Mouse (Mus musculus): Measurements from ENCODE around the gene Tanc1.

The Tanc1 gene

GRCm38 (mm10) chr2:59721119-59721518 lies 109.3 kb downstream of the Tanc1 start:
- no peak for DNase-seq

GRCm38 (mm10) chr2:59721758-59722157 lies 109.9 kb downstream of the Tanc1 start:
- peak; percentile 44 for DNase-seq

- DNase-seq, result no peak
These were observed 111.5 kb downstream of the Tanc1 start for GRCm38 (mm10) chr2:59723311-59723710.

DNA sequence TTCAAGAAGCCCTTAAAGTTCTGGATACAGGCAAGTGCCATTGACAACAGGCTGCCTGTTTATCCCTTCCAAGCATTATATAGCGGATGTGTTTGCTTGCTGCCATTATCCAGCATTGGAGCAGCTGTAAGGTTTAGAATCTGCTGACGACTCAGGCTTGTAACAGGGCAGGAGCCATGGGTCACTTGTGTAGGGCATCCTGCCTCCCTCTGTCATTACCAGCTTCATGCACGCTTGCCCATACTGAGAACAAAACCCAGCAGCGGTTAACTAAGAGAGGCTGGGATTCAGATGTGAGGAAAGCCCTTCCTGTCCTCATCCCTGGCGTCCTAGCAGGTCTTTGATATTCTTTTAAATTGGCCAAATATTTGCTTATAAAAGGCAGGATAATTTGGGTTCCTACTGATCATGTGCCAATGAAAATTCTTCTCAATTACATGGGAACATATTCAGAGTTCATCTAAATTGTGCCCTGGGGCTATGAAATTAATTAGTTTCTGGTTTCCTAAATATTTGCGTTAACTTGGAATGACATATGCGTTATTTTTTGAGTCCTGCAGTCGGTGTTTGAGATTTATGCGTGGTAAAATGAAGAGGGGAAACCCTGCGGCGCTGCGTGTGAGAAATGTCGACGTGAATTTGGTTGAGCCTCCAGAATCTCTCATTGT lies 113.8 kb downstream of the Tanc1 start:
- DNase-seq, result no peak

GRCm38 (mm10) chr2:59731831-59732230 lies 120.0 kb downstream of the Tanc1 start:
- no peak for DNase-seq

DNA sequence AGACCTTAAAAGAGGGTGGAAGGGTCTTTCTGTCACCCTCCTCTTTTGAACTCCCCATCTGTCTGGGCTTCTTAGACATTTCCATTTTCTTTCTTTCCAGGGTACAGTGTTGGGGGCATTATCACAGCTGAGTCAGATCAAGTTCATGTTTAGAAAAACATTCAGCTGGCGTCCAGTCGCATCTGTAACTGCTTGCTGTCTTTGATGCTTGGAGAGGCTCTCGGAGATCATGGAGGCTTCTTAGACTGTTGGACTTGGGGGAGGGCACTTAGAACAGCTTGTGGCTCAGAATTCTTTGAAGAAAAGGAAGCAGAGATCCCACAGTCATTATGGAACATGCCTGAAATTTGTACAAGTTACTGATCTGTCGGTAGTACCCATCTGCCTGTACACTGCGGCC lies 121.6 kb downstream of the Tanc1 start:
- no peak for DNase-seq

DNA sequence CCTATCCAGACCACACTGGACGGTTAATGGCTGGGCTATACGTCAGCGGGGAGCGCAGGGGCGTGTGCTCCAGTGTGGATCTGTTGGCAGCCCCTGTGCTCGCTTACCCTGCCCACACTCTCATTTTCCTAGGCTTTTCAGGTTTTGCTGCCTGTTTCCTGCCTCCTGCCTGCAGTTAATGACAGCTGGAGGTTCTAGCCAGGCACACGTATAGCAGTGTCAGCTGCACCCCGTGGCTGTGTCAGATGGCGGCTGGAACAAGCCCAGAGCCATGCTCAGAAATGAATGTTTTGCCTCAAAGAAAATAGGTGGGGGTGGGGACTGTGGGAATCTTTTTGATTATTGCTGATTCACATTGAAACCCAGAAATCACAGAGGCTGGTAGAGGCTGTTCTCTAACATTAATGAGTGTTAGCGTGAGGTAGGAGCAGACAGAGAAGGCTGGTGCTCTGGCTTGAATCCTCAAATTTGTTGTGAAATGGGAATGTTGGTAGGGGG lies 124.6 kb downstream of the Tanc1 start:
- DNase-seq, result no peak

DNA sequence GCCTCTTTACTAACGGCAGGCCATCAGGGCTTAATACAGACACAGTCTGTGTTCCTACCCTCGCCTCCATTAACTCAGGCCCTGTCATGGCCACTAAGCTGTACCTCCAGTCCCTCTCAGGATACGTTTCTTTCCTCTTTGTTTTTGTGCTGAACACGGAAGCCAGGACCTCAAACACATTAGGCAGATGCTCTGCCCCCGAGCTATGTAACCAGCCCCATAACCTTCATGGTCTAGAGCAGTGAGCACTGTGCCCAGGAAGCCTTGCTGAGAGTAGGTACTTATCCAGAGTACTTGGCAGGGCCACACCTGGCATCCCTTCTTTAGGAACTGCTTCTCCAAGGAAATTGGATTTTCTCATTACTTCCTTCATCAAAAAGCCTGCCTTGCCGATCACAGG lies 125.5 kb downstream of the Tanc1 start:
- no peak for DNase-seq

DNA sequence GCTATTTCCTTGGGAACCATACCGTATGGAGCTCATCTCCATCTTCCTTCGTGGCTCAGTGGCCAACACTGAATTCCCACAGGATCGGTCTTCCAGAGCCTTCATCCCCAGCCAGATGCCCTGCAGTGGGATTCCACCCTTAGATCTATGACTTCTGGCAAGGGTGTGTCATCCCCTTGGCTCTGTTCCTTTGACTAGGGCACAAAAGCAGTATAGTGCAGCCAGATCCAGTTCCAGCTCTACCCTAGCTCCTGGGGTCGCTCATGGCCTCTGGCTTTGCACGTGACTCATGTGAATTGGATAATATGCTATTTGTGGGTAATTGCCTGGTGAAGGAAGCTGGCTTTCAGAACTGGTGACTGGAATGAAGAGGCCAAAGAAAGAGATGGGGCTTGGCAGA lies 126.5 kb downstream of the Tanc1 start:
- DNase-seq, result no peak

- DNase-seq, result no peak
These were observed 127.2 kb downstream of the Tanc1 start for GRCm38 (mm10) chr2:59739036-59739435.

DNA sequence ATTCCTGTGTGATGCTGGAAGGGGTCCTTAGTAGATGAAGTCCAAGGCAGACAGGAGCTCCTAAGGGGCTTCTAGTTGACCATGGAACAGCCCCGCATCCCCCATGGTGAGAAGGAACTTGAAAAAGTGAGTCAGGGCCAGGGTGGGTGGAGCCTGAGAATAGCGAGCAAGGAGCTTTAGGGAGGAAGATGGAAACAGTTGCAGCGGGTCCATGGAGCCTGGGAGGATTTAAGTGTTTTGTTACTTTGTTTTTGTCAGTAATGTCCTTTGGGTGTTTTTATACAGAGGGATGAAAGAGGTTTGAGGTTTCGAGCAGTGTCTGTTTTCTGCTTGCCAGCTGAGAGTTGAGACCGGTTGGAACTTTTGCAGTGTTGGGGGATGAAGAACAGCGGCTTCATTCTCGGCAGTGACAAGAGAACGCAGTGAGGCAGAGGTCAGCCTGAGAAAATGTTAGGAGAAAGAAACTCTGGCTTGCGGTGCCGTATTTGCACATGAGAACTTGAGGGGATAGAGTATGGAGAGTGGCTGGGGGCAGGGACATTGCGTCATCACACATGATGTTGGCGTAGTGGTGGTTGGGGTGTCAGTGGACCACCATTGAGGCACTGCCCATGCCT lies 130.8 kb downstream of the Tanc1 start:
- DNase-seq, result no peak

- peak; percentile 65 for DNase-seq
These were observed 133.6 kb downstream of the Tanc1 start for GRCm38 (mm10) chr2:59745428-59745827.

DNA sequence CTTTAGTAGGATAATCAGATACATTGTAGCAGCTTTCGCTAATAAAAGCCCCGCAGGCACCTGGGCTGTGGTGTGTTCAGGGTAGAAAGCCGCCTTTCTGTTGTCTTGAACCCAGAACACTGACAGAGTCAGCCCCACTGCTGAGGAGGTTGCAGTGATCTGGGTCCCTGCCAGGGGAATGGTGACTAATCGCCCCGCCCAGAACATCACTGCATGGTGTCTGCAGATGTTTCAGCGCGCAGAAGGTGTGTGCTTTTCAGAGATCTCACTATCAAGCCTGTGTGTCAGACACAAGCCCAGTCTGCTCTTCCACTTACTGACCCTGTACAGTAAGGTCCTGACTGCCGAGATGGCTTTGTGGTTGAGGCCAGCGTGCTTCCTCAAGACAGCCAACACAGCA lies 134.2 kb downstream of the Tanc1 start:
- no peak for DNase-seq

GRCm38 (mm10) chr2:59747757-59748156 lies 135.9 kb downstream of the Tanc1 start:
- DNase-seq, result no peak

- no peak for DNase-seq
These were observed 137.5 kb downstream of the Tanc1 start for GRCm38 (mm10) chr2:59749371-59749770.

DNA sequence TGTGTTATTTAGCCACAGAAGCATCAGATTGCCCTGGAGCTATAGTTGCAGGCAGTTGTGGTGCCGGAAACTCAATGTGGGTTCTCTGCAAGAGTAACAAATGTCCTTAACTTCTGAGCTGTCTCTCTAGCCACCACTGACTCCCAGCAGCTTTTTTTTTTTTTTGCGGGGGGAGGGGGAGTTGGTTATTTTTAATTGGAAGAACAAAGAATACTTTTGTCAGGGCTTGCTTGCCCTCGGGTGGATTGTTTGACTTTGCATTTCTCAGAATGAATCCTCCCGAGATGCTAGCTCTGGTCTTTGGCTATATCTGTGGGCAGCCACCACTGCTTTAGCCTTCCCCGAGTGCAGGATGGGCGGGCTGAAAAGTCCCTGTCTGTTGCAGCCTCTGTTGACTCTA lies 139.3 kb downstream of the Tanc1 start:
- no peak for DNase-seq

DNA sequence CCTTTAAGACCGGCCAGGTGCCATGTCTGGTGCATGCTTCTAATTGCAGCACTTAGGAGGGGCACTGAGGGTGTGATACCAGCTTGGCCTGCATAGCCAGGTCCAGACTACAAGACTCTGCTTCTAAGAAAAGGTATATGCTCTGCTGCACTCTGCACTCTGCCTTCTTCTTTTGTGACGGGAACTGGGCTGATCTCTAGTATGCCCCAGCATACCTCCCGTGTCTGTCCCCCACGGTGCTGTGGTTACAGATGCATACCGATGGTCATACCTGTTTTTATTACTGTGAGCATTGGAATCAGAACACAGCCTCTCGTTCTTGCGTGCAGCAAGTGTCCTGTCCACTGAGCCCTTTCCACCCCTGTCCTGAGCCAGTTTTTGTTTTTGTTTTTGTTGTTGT lies 140.3 kb downstream of the Tanc1 start:
- no peak for DNase-seq

DNA sequence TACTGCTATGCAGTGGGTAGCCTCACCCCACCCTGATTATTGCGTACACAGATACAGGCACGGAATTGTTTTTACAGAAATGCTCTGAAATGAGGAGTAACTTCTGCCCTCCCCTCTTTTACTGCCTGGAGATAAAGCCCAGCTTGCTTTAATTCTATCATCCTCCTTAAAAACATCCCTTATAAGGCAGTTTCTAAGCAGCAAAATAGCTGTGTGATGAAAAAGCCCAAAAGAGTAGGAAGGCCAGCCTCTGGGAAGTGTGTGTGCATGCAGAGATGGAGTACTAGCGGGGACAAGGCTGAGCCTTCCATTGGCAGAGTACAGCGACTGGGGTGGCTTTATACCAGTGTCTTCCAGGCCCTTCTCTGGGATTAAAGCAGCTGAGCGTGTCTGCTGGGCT lies 140.9 kb downstream of the Tanc1 start:
- DNase-seq, result no peak

GRCm38 (mm10) chr2:59756137-59756753 lies 144.4 kb downstream of the Tanc1 start:
- DNase-seq, result no peak

DNA sequence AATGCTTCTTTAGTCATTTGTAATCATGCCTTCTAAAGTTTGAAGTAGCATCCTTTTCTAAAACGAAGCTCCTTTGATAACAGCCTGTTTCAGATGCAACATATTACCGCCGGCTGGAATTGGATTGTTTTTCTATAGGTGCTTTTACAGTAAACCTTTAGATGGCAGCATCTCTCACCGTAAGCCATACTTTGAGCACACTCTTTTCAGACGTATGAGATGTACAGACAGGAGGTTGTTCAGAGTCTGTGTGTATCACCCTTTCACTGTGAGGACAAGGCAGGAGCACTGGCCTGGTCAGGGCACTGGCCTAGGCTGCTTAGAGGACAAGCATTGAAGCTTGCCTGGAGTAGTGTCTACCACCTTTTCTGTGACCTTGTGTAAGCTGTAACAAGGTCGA lies 145.2 kb downstream of the Tanc1 start:
- DNase-seq, result no peak

GRCm38 (mm10) chr2:59758139-59758918 lies 146.5 kb downstream of the Tanc1 start:
- DNase-seq, result no peak

DNA sequence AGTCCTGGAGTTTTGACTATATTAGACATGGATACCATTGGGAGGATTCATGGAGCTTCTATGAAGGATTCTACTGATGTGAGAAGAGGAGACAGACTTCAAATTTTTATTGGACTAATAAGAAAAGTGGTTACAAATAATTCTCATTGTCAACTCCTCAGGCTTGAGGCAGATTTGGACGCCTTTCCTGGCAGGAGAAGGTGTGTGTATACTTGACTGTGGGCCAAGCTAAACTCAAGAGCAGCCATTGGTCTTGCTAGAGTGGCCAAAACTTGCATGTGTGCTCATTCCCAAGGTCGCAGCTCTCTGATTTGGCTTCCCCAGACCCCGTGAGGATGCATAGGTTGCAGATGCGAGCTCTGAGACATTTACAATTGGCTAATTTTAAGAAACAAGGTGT lies 148.9 kb downstream of the Tanc1 start:
- DNase-seq, result no peak

DNA sequence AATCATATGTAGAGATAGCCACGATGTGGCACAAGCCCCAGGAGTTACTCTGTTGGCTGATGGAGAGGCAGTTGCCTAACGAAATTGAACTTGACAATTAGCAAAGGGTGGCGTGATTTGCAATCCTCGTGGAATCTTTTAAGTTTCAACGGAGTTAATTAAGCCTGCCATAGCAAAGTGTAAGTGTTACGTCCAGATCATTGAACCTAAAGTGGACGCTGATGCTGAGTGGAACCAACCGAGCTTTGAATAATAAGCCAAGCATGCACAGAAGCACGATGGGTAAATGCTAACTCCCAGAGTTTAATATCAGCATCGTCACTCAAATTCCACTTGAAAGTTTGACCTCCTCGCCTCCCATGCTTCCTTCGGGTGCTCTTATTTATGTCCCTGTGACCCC lies 149.3 kb downstream of the Tanc1 start:
- no peak for DNase-seq

GRCm38 (mm10) chr2:59762277-59762676 lies 150.4 kb downstream of the Tanc1 start:
- DNase-seq, result no peak
